In genomic region chr17:28351353-28351890, GRCm38 (mm10) we compare ENCODE assay signal across 8 mouse cellular contexts. TPM values are rescaled to one million over a fixed set of nuclear protein-coding genes. Genes with fewer than 3 reads are reported as not detected.
DNase-seq lines count a peak whose midpoint lies in the region; ATAC-seq and TF ChIP-seq lines count a peak whose summit lies in the region.

No protein-coding gene starts in this region.

- no peak for TF ChIP-seq CTCF in gastrocnemius, adult 2 months (IDR thresholded peaks at IDR 0.05)
- TF ChIP-seq CTCF in ES-Bruce4 (IDR thresholded peaks at IDR 0.05; ENCODE audit: low read depth, low read length) = no peak
- no peak for TF ChIP-seq CTCF in heart, postnatal 0 days (IDR thresholded peaks at IDR 0.05; ENCODE audit: low read depth)
- no peak for TF ChIP-seq CTCF in liver, postnatal 0 days (IDR thresholded peaks at IDR 0.05; ENCODE audit: low read depth)

- no peaks in the 10 kb centered on the region for H3K36me3 ChIP-seq in ES-Bruce4 (ENCODE audit: control insufficient read depth, insufficient read depth, low read length, poor library complexity, severe bottlenecking)
- H3K36me3 ChIP-seq in heart, postnatal 0 days (replicated peaks; ENCODE audit: control insufficient read depth, insufficient read depth, low read length) = no peaks in the 10 kb centered on the region
- H3K36me3 ChIP-seq in liver, postnatal 0 days (replicated peaks; ENCODE audit: insufficient read depth, low read length) = no peaks in the 10 kb centered on the region

- 2% methylated on average over 29 of the region's 29 CpGs for WGBS in heart, postnatal 0 days
- 1% methylated on average over 29 of the region's 29 CpGs for WGBS in liver, postnatal 0 days (ENCODE audit: insufficient replicate concordance)

- peak overlapping the region; percentile 82 for H3K4me3 ChIP-seq in gastrocnemius, adult 2 months
- H3K4me3 ChIP-seq in ES-Bruce4 (ENCODE audit: low read depth, low read length) = peak overlapping the region; percentile 82
- H3K4me3 ChIP-seq in heart, postnatal 0 days (ENCODE audit: low read depth, low read length) = peak overlapping the region; percentile 69
- H3K4me3 ChIP-seq in liver, postnatal 0 days (ENCODE audit: low read depth, low read length) = peak overlapping the region; percentile 69

- TF ChIP-seq POLR2A in ES-Bruce4 (IDR thresholded peaks at IDR 0.05; ENCODE audit: insufficient read depth, low read length) = no peak

- intact Hi-C loops in gastrocnemius, adult 2 months (cut with DNase I) = loop anchor here (2.0 kb wide), 1 partner anchor 21 kb away; no protein-coding TSS in a partner anchor
- intact Hi-C loops in gastrocnemius, postnatal 36 days (cut with DNase I) = no loop called here

- H3K9ac ChIP-seq in ES-Bruce4 (ENCODE audit: low read depth, poor library complexity, severe bottlenecking) = peak overlapping the region; percentile 86
- peak overlapping the region; percentile 83 for H3K9ac ChIP-seq in heart, postnatal 0 days (replicated peaks; ENCODE audit: low read depth, low read length)
- H3K9ac ChIP-seq in liver, postnatal 0 days (replicated peaks) = peak overlapping the region; percentile 63

- no peak for TF ChIP-seq EP300 in ES-Bruce4 (IDR thresholded peaks at IDR 0.05; ENCODE audit: insufficient read depth, low read depth, low read length)
- TF ChIP-seq EP300 in heart, postnatal 0 days (IDR thresholded peaks at IDR 0.05; ENCODE audit: low read depth) = no peak
- TF ChIP-seq EP300 in liver, postnatal 0 days (IDR thresholded peaks at IDR 0.05; ENCODE audit: low read depth) = no peak

- ATAC-seq in heart, postnatal 0 days (ENCODE audit: insufficient read depth, low read depth) = no peak
- no peak for ATAC-seq in liver, postnatal 0 days

- H3K9me3 ChIP-seq in ES-Bruce4 (replicated peaks; ENCODE audit: control insufficient read depth, insufficient read depth, low read length, poor library complexity, severe bottlenecking) = no peaks in the 10 kb centered on the region
- H3K9me3 ChIP-seq in heart, postnatal 0 days (replicated peaks; ENCODE audit: control insufficient read depth, low read length) = no peaks in the 10 kb centered on the region
- no peaks in the 10 kb centered on the region for H3K9me3 ChIP-seq in liver, postnatal 0 days (ENCODE audit: low read length)

- H3K27ac ChIP-seq in gastrocnemius, adult 2 months = peak overlapping the region; percentile 95
- no peak overlapping the region for H3K27ac ChIP-seq in ES-Bruce4 (ENCODE audit: insufficient read depth, low read length)
- H3K27ac ChIP-seq in heart, postnatal 0 days (ENCODE audit: low read depth) = peak overlapping the region; percentile 80
- H3K27ac ChIP-seq in liver, postnatal 0 days (ENCODE audit: low read depth) = no peak overlapping the region; the same call in 1 of the 2 replicates

- H3K4me1 ChIP-seq in ES-Bruce4 (ENCODE audit: control insufficient read depth, insufficient read depth, low read length) = no peaks in the 10 kb centered on the region
- H3K4me1 ChIP-seq in heart, postnatal 0 days (ENCODE audit: control insufficient read depth, insufficient read depth) = peaks cover 27% of the 10 kb centered on the region
- peaks cover 21% of the 10 kb centered on the region for H3K4me1 ChIP-seq in liver, postnatal 0 days (ENCODE audit: insufficient read depth)

- no peaks in the 10 kb centered on the region for H3K27me3 ChIP-seq in ES-Bruce4 (ENCODE audit: control insufficient read depth, insufficient read depth, low read length, poor library complexity, severe bottlenecking)
- peaks cover 35% of the 10 kb centered on the region for H3K27me3 ChIP-seq in heart, postnatal 0 days (ENCODE audit: control insufficient read depth, insufficient read depth, low read length)
- H3K27me3 ChIP-seq in liver, postnatal 0 days (ENCODE audit: insufficient read depth, low read length) = peaks cover 30% of the 10 kb centered on the region

- no peak for DNase-seq in gastrocnemius, adult 2 months
- DNase-seq in gastrocnemius, adult 8-10 months (ENCODE audit: low spot score in 2 of 2) = no peak
- DNase-seq in heart, postnatal 0 days (ENCODE audit: low spot score) = no peak
- DNase-seq in liver, postnatal 0 days = no peak
- DNase-seq in thymus, postnatal 25 days = peak; percentile 47
- no peak for DNase-seq in gastrocnemius, postnatal 36 days
- DNase-seq in cerebellum, adult 9-11 months = no peak

- H3K4me2 ChIP-seq in heart, postnatal 0 days (ENCODE audit: low read depth, low read length) = peak overlapping the region; percentile 93
- peak overlapping the region; percentile 88 for H3K4me2 ChIP-seq in liver, postnatal 0 days (ENCODE audit: low read depth, low read length)

RNA-seq across cellular contexts. Expression of gene Tead3, which starts 0.8 kb away (rescaled TPM):
- 1 to 10 TPM; 6.9 to 7.4 TPM for total RNA-seq in gastrocnemius, adult 2 months (2021)
- 1 to 10 TPM; 3.2 to 5.7 (median 4.5) TPM for total RNA-seq in gastrocnemius, adult 8-10 months (2022)
- 28.6 and 31.9 TPM in 2 replicates for polyA plus RNA-seq in ES-Bruce4 (2011; ENCODE audit: insufficient read depth, insufficient read length, low read depth, missing spikeins)
- total RNA-seq in heart, postnatal 0 days (2014; rRNA removed; ENCODE audit: low replicate concordance) = 13.1 and 19.7 TPM in 2 replicates
- 3.2 and 3.3 TPM in 2 replicates for polyA plus RNA-seq in heart, postnatal 0 days (2015; fragmentation: Nextera tagmentation; extraction: Ambion mirVana)
- polyA plus RNA-seq in liver, postnatal 0 days (2015; fragmentation: Nextera tagmentation; extraction: Ambion mirVana) = 0.79 and 1.2 TPM in 2 replicates
- total RNA-seq in gastrocnemius, postnatal 36 days (2021) = 1 to 10 TPM; 5.7 to 8.1 TPM

RNA-seq across cellular contexts. Expression of gene Tulp1, which starts 13.6 kb away (rescaled TPM):
- total RNA-seq in gastrocnemius, adult 2 months (2021) = not detected
- not detected for total RNA-seq in gastrocnemius, adult 8-10 months (2022)
- polyA plus RNA-seq in ES-Bruce4 (2011; ENCODE audit: insufficient read depth, insufficient read length, low read depth, missing spikeins) = 14.0 and 14.7 TPM in 2 replicates
- total RNA-seq in heart, postnatal 0 days (2014; rRNA removed; ENCODE audit: low replicate concordance) = 0.61 and 5.3 TPM in 2 replicates
- 0.86 and 1.3 TPM in 2 replicates for polyA plus RNA-seq in heart, postnatal 0 days (2015; fragmentation: Nextera tagmentation; extraction: Ambion mirVana)
- polyA plus RNA-seq in liver, postnatal 0 days (2015; fragmentation: Nextera tagmentation; extraction: Ambion mirVana) = 0.18 and 0.33 TPM in 2 replicates
- not detected for total RNA-seq in gastrocnemius, postnatal 36 days (2021)

RNA-seq across cellular contexts. Expression of gene Rpl10a, which starts 23.2 kb away (rescaled TPM):
- total RNA-seq in gastrocnemius, adult 2 months (2021) = 100 to 1,000 TPM; 382 to 410 TPM
- 100 to 1,000 TPM; 377 to 515 (median 422) TPM for total RNA-seq in gastrocnemius, adult 8-10 months (2022)
- polyA plus RNA-seq in ES-Bruce4 (2011; ENCODE audit: insufficient read depth, insufficient read length, low read depth, missing spikeins) = 1,875 and 2,151 TPM in 2 replicates
- total RNA-seq in heart, postnatal 0 days (2014; rRNA removed; ENCODE audit: low replicate concordance) = 817 and 939 TPM in 2 replicates
- 255 and 273 TPM in 2 replicates for polyA plus RNA-seq in heart, postnatal 0 days (2015; fragmentation: Nextera tagmentation; extraction: Ambion mirVana)
- 296 and 311 TPM in 2 replicates for polyA plus RNA-seq in liver, postnatal 0 days (2015; fragmentation: Nextera tagmentation; extraction: Ambion mirVana)
- total RNA-seq in gastrocnemius, postnatal 36 days (2021) = 100 to 1,000 TPM; 327 to 414 TPM

RNA-seq across cellular contexts. Expression of gene Fance, which starts 38.1 kb away (rescaled TPM):
- total RNA-seq in gastrocnemius, adult 2 months (2021) = 10 to 100 TPM in 1 of 2 experiments, 1 to 10 TPM in 1; 9.4 to 11.2 TPM
- total RNA-seq in gastrocnemius, adult 8-10 months (2022) = 10 to 100 TPM in 1 of 4 experiments, 1 to 10 TPM in 3; 9.0 to 14.3 (median 9.3) TPM
- polyA plus RNA-seq in ES-Bruce4 (2011; ENCODE audit: insufficient read depth, insufficient read length, low read depth, missing spikeins) = 56.8 and 64.7 TPM in 2 replicates
- total RNA-seq in heart, postnatal 0 days (2014; rRNA removed; ENCODE audit: low replicate concordance) = 14.1 and 21.7 TPM in 2 replicates
- polyA plus RNA-seq in heart, postnatal 0 days (2015; fragmentation: Nextera tagmentation; extraction: Ambion mirVana) = 13.8 and 14.1 TPM in 2 replicates
- polyA plus RNA-seq in liver, postnatal 0 days (2015; fragmentation: Nextera tagmentation; extraction: Ambion mirVana) = 6.7 and 7.1 TPM in 2 replicates
- total RNA-seq in gastrocnemius, postnatal 36 days (2021) = 10 to 100 TPM in 1 of 2 experiments, 1 to 10 TPM in 1; 7.0 to 10.3 TPM

Comparison
In these comparisons a context has a peak if more than half of its experiments do, and no peak if none do; other contexts are left out.
1. H3K27ac ChIP-seq: peak in gastrocnemius, adult 2 months (single experiment) and heart, postnatal 0 days (single experiment); none in ES-Bruce4 (single experiment) and liver, postnatal 0 days (single experiment).
2. Peak in every context shown above with its lines, with median percentiles within 50 percentile points of each other: H3K4me3 ChIP-seq and H3K9ac ChIP-seq.